Mouse (Mus musculus) liver (tissue): ENCODE measurements at regions not wholly inside any gene's neighbourhood (a gene's known extent, or its start where the extent isn't known, plus 50 kb on each side); places are given as distances from the start of the nearest gene placed in this dataset.
"Not testable (repeated sequence)": the region's sequence is repeated elsewhere in the genome, so short reads cannot be mapped to it uniquely, and the experiment has no call there.

Source experiments
- DNase-seq: peaks from one replicate; pipeline ENCODE4 v3.0.0-alpha.2; 2020; ENCODE audit warnings: mixed read lengths

DNA sequence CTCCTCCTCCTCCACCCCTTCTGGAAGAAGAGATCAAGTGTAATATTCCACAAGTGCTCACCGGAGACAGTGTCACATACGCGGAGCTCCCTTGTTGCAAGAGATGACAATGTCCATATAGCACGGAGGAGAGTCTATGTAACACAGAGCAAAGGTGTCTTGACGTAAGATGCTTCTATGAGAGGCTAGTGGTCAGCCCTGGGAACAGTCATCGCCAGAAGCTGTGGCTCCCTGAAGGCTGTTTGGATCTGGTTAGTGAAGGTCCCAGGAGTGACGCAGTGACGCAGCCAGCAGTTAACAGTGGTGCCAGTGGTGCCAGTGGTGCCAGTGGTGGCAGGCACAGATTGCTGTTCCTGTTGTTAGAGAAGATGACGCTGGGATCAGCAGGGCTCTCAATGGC is 66.9 kb downstream of the Twistnb start:
- DNase-seq: no peak

DNA sequence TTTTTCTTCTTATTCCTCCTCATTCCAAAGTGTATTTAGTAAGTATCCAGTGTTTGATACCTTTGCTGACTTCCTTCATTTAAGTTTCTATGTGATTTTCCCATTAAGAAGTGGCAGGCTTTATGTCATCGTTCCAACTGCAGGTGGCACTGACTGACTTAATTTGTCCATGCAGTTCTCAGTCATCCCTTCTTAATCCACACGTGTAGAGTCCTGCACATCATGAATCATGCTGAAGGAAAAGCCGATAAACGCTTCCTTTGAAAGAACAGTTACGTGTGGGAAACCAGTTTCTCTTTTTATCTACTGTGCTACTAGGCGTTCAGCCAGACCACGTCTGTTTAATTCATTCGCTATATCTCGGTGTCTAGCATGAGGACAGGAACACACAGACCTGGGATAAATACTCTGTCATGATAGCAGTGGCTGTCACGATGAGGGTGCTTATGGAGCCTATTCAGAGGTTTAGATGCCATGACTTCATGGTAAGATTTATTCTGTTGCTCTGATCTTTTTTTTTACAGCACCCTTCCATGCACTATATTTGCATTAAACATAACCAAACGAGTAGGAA is 68.0 kb downstream of the Twistnb start:
- DNase-seq: no peak

DNA sequence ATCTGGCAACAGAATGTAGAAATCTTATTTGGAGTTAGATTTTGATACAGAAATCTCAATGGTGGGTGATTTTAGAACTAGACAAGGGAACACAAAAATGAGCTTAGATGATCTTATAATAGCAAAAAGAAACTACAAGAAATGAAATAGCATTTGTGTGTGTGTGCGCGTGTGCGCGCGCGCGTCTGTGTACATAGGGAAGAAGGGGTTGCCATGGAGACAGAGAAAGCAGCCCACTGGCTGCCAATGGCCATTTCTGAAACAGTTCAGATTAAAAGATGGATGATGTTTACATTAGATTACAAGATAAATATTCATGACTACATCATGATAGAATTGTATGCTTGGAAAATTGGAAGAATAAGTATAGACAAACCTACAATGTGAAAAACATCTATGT is 112.1 kb downstream of the Twistnb start:
- no peak for DNase-seq

DNA sequence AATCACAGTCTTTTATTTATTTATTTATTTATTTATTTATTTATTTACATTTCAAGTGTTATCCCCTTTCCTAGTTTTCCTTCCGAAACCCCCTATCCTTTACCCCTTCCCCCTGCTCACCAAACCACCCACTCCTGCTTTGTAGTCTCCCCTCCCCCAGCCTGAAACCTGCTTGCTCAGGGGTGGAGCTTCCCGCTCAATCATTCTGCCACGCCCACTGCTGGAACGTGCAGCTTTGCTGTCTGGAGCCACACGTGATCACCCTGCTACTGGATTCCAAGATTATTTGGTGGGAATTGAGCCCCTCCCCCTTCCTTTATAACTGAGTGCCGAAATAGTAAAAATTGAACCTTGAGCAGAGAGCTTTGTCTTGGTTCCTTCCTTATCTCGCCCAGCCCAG is 122.2 kb downstream of the Twistnb start:
- not testable (repeated sequence) for DNase-seq

DNA sequence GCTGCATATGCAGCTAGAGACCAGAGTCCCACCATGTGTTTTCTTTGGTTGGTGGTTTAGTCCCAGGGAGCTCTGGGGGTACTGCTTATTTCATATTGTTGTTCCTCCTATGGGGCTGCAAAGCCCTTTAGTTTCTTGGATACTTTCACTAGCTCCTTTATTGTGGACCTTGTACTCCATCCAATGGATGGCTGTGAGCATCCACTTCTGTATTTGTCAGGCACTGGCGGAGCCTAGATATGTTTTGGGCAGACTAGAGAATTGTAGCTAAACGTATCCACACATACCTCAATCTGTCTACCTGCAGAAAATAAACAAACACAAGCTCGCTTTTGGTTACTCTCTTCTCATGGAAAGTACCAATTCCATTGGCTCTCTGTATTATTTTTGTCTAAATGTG is 122.8 kb downstream of the Twistnb start:
- no peak for DNase-seq

DNA sequence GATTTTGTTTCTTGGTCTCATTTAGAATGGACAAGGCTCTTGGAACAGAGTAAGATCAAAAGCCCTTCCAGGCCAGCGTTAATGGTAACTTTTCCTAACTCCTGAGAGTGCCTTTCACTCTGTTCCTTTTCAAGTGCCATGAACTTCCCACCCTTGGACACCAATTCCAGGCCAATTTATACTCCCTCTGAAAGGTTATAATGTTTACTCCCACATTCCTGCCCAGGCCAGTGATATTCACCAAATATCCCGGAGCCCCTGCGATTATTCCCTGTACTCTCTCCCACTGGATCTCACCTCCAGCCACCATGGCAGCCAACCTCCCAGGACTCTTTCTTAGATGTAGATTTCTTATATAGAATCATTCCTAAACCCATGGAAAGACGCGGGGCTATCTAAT is 123.2 kb downstream of the Twistnb start:
- DNase-seq: no peak

DNA sequence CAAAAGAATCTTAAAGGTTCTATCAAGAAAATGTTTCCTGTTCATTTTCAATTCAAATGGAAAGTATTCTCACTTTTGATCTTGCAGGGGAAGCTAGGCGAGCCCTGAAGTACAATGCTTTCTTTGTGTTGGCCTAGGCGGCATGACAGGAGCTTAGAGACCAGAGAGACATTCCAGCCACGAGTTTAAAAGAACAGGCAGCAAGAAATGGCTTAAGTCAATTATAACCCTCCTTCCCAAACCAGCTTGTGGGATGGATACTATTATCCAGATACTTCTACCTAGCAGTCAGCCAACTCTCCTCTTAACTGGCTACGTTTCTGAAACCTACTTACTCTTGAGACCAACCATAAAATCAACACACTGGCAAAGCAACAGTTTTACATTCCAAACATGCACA is 124.3 kb downstream of the Twistnb start:
- DNase-seq: no peak

DNA sequence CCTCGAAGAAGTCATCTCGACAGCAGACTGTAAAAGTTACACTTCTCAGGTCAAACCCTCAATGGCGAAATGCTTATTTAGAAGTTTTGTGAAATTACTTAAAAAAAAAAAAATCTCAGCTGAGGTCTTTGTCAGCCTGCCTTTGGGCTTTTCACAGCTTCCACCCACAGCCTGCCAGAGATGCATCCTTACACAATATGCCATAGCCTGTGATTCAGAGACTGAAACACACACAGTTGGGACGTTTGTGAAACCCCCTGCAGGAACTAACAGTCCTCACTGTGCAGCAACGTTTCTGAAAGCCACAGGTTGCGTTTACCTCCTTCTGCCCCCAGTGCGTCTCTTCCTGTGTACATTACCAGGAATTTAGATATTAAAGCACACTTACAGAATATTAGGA is 131.7 kb downstream of the Twistnb start:
- DNase-seq: no peak

DNA sequence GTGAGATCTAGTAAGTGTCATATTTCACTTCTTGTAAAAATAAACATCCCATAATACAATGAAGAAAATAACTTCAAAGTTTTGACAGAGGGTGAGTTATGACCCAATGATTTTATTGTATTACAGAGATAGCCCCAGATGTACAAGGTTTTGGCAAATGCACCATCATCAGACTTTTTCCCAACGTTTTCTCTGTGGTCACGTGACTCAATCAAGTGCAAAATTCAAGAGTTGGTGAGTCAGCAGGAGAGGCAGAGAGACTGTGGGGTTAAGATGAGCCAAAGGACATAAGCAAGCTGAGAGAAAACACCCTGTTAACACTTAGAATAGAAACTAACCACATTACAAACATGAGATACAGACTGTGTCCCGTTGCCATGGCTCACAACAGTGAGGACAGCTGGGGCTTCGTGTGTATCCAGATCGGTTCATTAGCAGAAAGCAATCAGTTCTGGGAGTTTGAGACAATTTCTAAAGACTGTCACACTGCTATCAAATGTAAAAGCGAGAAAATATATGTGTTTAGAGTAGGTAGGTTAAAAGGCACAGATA is 148.5 kb downstream of the Twistnb start:
- DNase-seq: no peak

DNA sequence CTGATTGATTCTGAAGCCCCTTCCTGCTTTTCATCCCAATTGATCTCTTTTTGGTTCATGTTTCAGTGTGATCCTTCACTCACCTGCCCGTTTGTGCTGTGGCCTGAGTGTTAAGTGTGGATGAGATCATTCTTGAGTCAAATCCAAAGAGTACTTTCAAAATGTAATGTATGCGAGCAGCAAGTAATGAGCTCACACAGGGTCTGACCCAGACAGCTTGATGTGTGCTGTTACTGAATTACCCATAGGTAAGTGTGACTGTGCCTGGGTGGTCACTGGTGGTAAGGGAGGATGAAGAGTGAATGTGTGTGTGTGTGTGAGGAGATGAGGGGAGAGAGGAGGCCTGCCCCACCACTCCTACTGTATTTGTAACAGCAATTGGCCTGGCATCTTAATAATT is 151.4 kb downstream of the Twistnb start:
- DNase-seq: no peak

DNA sequence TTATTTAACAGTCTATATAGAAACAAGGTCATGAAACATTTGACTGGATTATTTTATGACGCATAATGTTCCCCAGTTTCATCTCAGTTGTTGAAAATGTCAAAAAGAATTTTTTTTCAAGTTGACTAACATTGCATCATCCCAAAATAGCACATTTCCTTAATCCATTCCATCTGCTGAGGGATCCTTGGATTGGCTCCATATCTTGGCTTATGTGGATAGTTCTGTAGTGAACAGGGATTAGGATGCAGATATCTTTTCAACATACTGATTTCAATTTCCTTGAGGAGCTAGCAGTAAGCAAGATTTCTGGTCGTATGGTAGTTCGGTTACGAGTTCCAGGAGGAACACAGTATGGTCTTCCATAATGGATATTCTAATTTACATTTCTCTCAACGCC is 161.6 kb downstream of the Twistnb start:
- no peak for DNase-seq

DNA sequence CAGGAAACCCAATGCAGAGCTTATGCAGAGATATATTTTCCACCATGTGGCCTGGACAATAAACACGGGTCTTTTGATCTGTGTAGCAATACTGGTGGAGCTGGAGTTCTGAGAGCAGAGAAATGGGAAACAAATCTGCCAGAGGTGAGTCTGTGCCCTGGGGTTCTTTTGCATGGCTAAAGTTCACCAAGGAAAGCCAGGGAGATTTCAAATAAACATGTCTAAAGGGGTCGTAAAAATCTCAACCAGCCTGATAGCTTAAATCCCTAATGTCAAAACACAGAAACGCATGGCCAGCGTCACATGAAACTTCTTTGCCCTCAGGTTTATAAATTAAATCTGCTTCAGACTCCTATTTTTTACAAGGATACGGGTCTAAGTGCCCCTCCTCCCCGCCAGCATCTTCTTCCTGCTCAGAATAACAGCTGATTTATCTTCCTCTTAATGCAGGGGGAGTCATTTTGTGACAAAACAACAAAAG is 163.0 kb downstream of the Twistnb start:
- DNase-seq: no peak

DNA sequence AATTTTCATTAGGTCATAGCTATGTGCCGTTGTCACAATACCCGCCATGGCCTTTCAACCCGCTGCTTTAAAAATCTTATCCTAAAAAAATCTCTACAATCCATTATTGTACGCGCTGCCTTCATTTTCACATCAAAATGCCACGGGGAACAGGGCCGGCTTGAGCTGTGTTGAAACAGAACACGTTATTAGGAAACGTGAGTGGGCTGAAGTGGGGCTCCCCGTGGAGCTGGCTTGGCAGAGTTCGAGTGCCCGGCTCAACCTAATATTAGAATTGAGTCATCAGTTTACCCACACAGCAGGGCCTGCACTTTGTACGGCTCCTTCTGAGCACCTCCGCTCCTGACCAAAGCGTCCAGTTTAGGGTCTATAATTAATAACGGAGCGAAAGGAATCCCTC is 163.5 kb downstream of the Twistnb start:
- no peak for DNase-seq

DNA sequence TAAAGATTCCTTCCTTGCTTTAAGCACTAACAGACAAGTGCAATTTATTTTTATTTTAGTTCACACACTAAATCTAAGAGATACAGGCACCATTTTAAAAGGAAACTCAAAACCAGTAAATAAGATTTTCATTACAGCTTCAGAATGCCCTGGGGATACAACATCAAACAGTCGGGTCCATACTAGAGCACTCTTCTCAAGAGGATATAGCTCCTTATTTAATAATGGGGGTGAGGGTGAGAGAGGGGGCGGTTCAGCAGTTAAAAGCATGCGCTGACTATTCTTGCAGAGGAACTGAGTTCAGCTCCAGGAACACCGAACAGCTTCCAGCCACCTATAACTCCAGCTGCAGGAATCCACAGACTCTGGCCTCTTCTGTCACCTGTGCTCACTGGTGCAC is 164.2 kb downstream of the Twistnb start:
- no peak for DNase-seq

DNA sequence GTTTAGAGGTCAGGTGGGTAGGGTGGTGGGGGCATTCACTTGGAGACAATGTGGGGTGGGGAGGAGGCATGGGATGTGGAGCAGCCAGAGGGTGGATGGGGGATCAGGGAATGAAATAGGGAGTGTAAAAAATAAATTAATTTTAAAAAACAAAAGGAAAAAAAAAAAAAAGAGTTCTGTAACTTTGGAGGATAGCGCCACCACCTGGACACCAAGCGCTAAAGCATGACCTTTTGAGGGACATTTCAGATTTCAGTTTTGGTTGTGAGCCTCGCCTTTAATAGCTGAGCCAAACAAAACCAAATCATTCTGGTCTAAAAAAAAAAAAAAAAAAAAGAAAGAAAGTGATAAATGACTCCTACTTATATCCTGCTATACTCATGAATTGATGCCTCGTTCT is 176.0 kb downstream of the Twistnb start:
- no peak for DNase-seq

DNA sequence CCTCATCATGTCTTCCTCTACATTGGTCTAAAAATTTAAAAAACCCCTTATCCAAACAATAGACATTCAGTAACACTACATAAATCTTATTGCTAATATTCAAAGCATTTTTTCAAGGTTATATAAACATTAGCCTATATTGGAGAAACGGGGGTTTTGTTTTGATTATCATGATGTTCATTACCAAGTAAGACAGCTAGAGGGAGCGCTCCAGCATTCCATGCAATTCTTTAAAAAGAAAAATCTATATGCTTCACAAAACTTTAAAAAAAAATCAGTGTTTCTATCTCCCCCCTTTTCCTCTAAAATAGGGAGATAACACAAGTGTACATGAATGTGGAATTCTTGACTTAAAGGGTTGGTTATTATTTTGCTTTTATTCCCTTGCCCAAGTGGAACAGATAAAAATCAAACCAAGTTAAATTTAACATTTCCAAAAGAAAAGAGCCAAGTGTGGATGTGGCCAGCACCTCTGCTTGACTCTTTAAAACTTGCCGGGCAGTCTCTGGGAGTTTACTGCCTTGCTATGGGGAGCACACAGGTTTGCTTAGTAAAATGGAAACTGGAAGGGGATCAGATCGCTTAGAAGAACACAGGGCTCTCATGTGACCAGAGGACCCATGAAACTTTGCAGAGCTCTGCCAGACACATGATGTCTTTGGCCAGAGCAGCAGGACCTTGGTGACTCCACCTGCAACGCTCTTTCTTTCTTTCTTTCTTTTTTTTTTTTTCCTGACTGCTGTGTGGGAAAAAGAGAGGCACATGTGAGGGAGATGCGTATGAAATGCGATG is 178.6 kb downstream of the Twistnb start:
- no peak for DNase-seq

DNA sequence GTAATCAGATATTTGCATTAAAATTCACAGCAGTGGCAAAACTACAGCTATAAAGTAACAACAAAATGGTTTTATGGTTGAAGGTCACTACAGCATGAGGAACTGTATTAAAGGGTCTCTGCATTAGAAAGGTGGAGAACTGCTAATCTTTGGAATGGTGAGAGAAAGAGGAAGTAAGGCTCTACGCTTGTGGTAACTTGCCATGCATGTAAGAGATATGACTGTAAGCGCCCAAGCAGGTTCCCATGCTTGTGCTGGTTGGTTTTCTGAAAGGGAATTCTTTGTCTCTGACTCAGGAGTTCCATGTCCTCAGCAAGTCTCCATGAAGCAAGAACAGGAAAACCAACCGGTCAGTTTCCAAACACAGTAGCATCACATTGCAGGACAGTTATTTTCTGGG is 182.9 kb downstream of the Twistnb start:
- no peak for DNase-seq

DNA sequence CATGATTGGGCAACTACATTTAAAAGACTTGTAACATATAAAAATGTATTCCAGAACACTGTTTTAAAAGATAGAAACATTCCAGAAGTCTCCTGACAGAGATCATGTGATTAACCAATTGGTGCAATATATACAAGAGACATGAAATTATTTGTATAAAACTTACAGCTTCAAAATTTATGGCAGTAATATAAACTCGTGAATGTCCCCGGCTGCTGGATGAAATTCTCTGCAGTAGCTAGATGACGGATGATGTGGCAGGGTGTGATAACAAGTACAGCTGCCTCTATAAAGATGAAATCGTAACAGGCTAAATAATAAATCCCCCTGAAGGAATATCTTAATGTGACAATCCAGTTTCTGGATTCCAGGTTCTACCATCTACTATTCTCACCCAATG is 191.0 kb downstream of the Twistnb start:
- no peak for DNase-seq

DNA sequence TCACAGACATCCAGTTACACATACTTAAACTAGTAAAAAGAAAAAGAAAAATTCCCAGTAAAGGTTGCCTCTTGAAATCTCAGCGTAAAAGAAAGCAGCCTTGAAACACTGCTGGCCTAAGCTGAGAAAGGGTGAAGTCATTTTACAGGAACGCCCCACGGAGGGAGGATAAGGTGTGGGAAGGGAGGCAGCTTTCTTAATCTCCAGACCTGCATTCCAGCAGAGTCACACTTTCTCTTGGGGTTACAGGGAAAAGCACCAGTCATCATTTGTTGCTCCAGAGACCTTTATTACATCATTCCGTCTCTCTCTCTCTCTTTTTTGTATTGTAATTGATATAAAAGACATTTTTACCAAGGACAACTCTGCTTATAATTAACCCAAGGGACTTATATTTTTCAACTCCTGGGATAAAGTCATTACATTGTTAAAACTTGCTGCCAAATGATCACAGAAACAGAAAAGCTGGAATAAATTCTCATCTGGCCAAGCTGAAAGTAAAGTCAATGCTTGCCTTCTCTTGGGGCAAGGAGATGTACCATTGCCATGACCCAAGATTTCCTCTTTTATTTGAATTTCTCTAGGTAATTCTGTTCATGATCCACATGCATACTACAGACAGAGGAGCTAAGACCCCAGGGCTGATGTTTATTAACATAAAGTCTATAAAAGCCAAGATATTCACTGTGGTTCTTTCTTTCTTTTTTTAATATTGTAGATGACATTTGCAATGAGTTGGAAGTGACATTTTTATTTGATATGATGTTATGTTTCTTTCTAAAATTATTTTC is 196.9 kb downstream of the Twistnb start:
- no peak for DNase-seq

DNA sequence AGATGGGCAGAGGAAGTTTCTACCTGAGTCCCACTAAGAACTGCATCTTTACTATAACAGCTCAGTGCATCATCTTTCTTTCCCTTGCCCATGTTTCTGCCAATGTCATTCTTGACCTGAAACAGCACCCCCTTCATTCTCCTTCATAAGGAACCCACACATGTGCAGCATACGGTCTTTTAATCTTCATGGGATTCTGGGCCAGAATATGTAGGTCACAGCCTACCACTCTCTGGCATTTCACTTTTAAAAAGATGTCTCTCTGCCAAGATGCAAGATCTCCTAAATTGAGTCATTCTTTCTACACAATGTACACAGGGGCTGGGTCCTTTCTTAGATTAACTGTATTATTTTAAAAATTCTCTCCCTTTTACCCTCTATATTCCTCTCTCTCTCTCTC is 223.2 kb downstream of the Twistnb start:
- no peak for DNase-seq

DNA sequence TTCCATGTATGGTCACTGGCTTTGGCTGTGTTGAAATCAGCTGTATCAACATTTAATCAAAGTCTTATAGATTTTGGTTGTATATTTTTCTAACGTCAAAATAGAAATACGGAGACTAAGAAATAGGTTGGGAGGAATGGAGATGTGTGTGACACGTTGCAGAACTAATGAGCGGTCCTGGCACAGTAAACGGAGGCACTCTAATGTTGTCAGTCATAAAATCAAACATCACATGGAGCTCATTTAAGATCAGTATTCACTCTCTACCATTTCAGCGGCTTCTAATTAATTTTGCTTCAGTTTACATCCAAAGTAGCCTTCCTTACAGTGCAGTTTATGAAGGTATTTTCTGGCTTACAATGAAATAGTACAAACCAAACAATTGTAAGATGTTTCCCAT is 246.1 kb downstream of the Twistnb start:
- DNase-seq: no peak

DNA sequence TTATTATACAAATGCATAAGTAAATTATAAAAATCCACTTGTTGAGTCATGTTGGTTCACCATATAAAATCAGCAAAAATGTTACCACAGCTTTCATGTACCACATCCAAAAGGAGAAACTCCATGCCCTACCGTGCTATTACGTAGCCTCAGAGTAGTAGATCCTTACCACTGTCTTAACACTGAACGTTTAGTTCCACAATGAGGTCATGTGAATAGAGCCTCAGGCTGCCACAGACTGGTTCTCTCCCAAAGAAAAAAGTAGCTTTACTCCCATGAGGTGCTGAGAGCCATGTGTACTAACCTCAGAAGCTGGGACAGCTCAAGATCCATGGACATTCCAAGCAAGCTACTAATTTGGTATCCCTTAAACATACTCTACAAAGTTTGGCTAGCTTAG is 235.4 kb upstream of the Ferd3l start:
- DNase-seq: no peak

DNA sequence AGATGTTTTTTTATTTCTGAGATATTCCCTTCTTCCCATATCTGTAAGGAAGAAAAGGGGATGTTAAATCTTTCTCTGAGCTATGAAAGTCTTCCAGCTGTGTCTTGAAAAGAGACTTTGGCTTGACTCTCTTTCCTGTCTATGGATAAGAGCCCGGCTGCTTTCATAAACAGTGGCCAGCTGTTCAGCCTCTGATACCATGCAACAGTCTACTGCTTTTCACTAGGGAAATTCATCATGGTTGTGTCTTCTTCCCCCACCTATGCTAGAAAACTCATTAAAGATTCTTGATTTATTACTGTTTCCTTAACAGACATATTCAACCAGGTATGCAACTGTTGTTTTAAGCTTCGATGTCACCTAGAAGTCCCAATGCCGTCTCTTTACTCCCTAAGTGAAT is 213.8 kb upstream of the Ferd3l start:
- no peak for DNase-seq

DNA sequence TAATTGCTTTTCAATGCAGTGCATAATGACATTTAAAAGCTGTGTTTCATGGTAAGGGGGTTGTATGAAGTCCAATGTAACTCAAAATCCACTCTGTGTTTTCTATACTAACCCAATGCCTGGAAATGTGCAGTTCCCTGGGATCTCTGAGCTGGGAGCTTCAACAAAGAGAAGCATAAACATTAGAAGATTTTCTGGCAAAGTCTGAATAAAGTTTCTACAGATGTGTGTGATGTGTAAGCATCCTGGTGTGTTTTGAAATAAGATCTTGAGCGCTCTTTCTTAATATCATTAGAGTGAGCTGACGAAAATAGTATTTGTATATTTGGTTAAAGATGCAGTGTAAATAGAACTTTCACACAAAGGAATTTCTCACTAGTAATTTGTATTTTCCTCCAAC is 212.2 kb upstream of the Ferd3l start:
- no peak for DNase-seq
